Mouse (Mus musculus) liver (tissue): Measurements from ENCODE around the gene Hist2h2ab.
A peak's percentile ranks its signal among the peaks of the same experiment; 100 is the strongest.
"Not testable (repeated sequence)": the region's sequence is repeated elsewhere in the genome, so short reads cannot be mapped to it uniquely, and the experiment has no call there.

Experiments
- DNase-seq: peaks from one replicate; pipeline ENCODE4 v3.0.0-alpha.2; 2020; ENCODE audit warnings: mixed read lengths

Gene Hist2h2ab

GRCm38 (mm10) chr3:96198601-96199251, 20.9 kb upstream of the Hist2h2ab start:
- not testable (repeated sequence) for DNase-seq

- no peak for DNase-seq
Measured at GRCm38 (mm10) chr3:96199731-96200130, 19.9 kb upstream of the Hist2h2ab start.

GRCm38 (mm10) chr3:96207819-96208218, 11.8 kb upstream of the Hist2h2ab start:
- no peak for DNase-seq

GRCm38 (mm10) chr3:96209242-96209641, 10.4 kb upstream of the Hist2h2ab start:
- no peak for DNase-seq

GRCm38 (mm10) chr3:96219191-96219641, 449 bp upstream of the Hist2h2ab start:
- DNase-seq, result peak; percentile 37

- DNase-seq, result peak; percentile 57
Measured at GRCm38 (mm10) chr3:96220131-96220764, 583 bp downstream of the Hist2h2ab start.

GRCm38 (mm10) chr3:96220765-96221639, 1.3 kb downstream of the Hist2h2ab start, which contains the start of the genes Hist2h2ac and Hist2h2be:
Hist2h2ac (minus strand) TSS chr3:96220880.
Hist2h2be (plus strand) TSS chr3:96221119.
- peak; percentile 89 for DNase-seq

GRCm38 (mm10) chr3:96221640-96222038, 2.0 kb downstream of the Hist2h2ab start:
- peak; percentile 51 for DNase-seq

- DNase-seq, result no peak
Measured at GRCm38 (mm10) chr3:96222774-96223173, 3.1 kb downstream of the Hist2h2ab start.

- DNase-seq, result no peak
Measured at GRCm38 (mm10) chr3:96225421-96225820, 5.8 kb downstream of the Hist2h2ab start.

- no peak for DNase-seq
Measured at GRCm38 (mm10) chr3:96226695-96227648, 7.3 kb downstream of the Hist2h2ab start.

- no peak for DNase-seq
Measured at GRCm38 (mm10) chr3:96228828-96229227, 9.2 kb downstream of the Hist2h2ab start.

- DNase-seq, result no peak
Measured at GRCm38 (mm10) chr3:96230404-96230803, 10.7 kb downstream of the Hist2h2ab start.

- no peak for DNase-seq
Measured at GRCm38 (mm10) chr3:96230910-96231757, 11.5 kb downstream of the Hist2h2ab start.

GRCm38 (mm10) chr3:96231758-96232120, 12.1 kb downstream of the Hist2h2ab start:
- no peak for DNase-seq

- no peak for DNase-seq
Measured at GRCm38 (mm10) chr3:96234914-96235313, 15.2 kb downstream of the Hist2h2ab start.

- no peak for DNase-seq
Measured at GRCm38 (mm10) chr3:96235836-96236235, 16.2 kb downstream of the Hist2h2ab start.

- DNase-seq, result no peak
Measured at GRCm38 (mm10) chr3:96236834-96237334, 17.2 kb downstream of the Hist2h2ab start.

- DNase-seq, result peak; percentile 33
Measured at GRCm38 (mm10) chr3:96237335-96237903, 17.8 kb downstream of the Hist2h2ab start.

GRCm38 (mm10) chr3:96237904-96238511, 18.3 kb downstream of the Hist2h2ab start:
- peak; percentile 40 for DNase-seq
